12 mouse cellular contexts compared by ENCODE assay signal in genomic region chr5:118264279-118264678, GRCm38 (mm10).
"Had no signal": no experiment of that assay in that cellular context is flagged by ENCODE, and none has a peak within 500 bp of the region (broad histone marks: within the 10 kb centered on the region; RNA-seq: fewer than 3 reads in every experiment).

No protein-coding gene starts in this region.

- DNase-seq: kidney, postnatal 4 days; lung, adult 2 months; lung, postnatal 36 days; midbrain, embryonic 14.5 days; thymus, adult 2 months; thymus, postnatal 25 days had no signal

- H3K4me3 ChIP-seq: layer of hippocampus, adult 2 months; liver, embryonic 15.5 days; neural tube, embryonic 12.5 days had no signal

- H3K27ac ChIP-seq: layer of hippocampus, adult 2 months; liver, embryonic 15.5 days; neural tube, embryonic 12.5 days; stomach, postnatal 0 days had no signal

- H3K27me3 ChIP-seq: neural tube, embryonic 12.5 days had no signal

- ATAC-seq: lung, postnatal 0 days had no signal

- H3K4me2 ChIP-seq: liver, embryonic 11.5 days; liver, embryonic 15.5 days; neural tube, embryonic 12.5 days had no signal

- H3K9me3 ChIP-seq: liver, embryonic 15.5 days; neural tube, embryonic 12.5 days had no signal

- H3K9ac ChIP-seq: liver, embryonic 15.5 days; neural tube, embryonic 12.5 days had no signal
